Comparison of ENCODE assay signal across 42 mouse cellular contexts in genomic region chr7:6204200-6204599, GRCm38 (mm10). TPM values are rescaled to one million over a fixed set of nuclear protein-coding genes. Genes with fewer than 3 reads are reported as not detected.
"Had no signal": no experiment of that assay in that cellular context is flagged by ENCODE, and none has a peak within 500 bp of the region (broad histone marks: within the 10 kb centered on the region; RNA-seq: fewer than 3 reads in every experiment).

No protein-coding gene starts in this region.

- DNase-seq: gastrocnemius, postnatal 14 days; gastrocnemius, postnatal 36 days; heart, adult 18-20 months; heart, postnatal 14 days; heart, postnatal 36 days; kidney, adult 11 months; kidney, adult 2 months; kidney, adult 9 months; kidney, postnatal 14 days; kidney, postnatal 36 days; layer of hippocampus, adult 9-11 months; layer of hippocampus, postnatal 36 days; liver; liver, embryonic 13.5 days had no signal

- H3K9me3 ChIP-seq: heart, embryonic 15.5 days; hindbrain, embryonic 15.5 days; kidney, embryonic 15.5 days; limb, embryonic 13.5 days; liver, embryonic 13.5 days; liver, embryonic 15.5 days had no signal

- H3K36me3 ChIP-seq: heart, embryonic 13.5 days; heart, embryonic 15.5 days; hindbrain, embryonic 13.5 days; hindbrain, embryonic 15.5 days; kidney, embryonic 15.5 days; limb, embryonic 13.5 days; liver, embryonic 13.5 days; liver, embryonic 15.5 days had no signal

- ATAC-seq: hindbrain, postnatal 0 days; intestine, embryonic 16.5 days had no signal

- H3K9ac ChIP-seq: heart, embryonic 13.5 days; heart, embryonic 15.5 days; hindbrain, embryonic 13.5 days; hindbrain, embryonic 15.5 days; kidney, embryonic 15.5 days; limb, embryonic 13.5 days; liver, embryonic 13.5 days; liver, embryonic 15.5 days had no signal

- H3K27me3 ChIP-seq: heart, embryonic 13.5 days; heart, embryonic 15.5 days; hindbrain, embryonic 13.5 days; hindbrain, embryonic 15.5 days; kidney, embryonic 15.5 days; limb, embryonic 13.5 days; liver, embryonic 13.5 days; liver, embryonic 15.5 days had no signal

- H3K4me1 ChIP-seq: heart, embryonic 13.5 days; heart, embryonic 15.5 days; hindbrain, embryonic 13.5 days; hindbrain, embryonic 15.5 days; kidney, embryonic 15.5 days; limb, embryonic 13.5 days; liver, embryonic 13.5 days; liver, embryonic 15.5 days had no signal

- H3K4me3 ChIP-seq: heart, embryonic 13.5 days; heart, embryonic 15.5 days; hindbrain, embryonic 13.5 days; hindbrain, embryonic 15.5 days; kidney, embryonic 15.5 days; limb, embryonic 13.5 days; liver, embryonic 13.5 days; liver, embryonic 15.5 days had no signal

- H3K27ac ChIP-seq: heart, embryonic 13.5 days; heart, embryonic 15.5 days; hindbrain, embryonic 13.5 days; hindbrain, embryonic 15.5 days; hindbrain, postnatal 0 days; kidney, embryonic 15.5 days; kidney, postnatal 0 days; limb, embryonic 13.5 days; liver, embryonic 13.5 days; liver, embryonic 15.5 days had no signal

- H3K4me2 ChIP-seq: heart, embryonic 11.5 days; heart, embryonic 13.5 days; heart, embryonic 15.5 days; hindbrain, embryonic 13.5 days; hindbrain, embryonic 15.5 days; kidney, embryonic 15.5 days; limb, embryonic 13.5 days; liver, embryonic 11.5 days; liver, embryonic 13.5 days; liver, embryonic 15.5 days had no signal

RNA-seq across cellular contexts. Expression of gene Galp, which starts 7.3 kb away (rescaled TPM):
- total RNA-seq: gastrocnemius, adult 18-20 months; gastrocnemius, adult 8-10 months; gastrocnemius, postnatal 14 days; gastrocnemius, postnatal 36 days; heart, adult 18-20 months; heart, postnatal 14 days; heart, postnatal 36 days; hematopoietic stem cell, adult 5-6 weeks; hindbrain, postnatal 0 days; layer of hippocampus, adult 18-20 months; layer of hippocampus, adult 8-10 months; layer of hippocampus, postnatal 14 days; layer of hippocampus, postnatal 36 days; left cerebral cortex, adult 18-20 months; left cerebral cortex, adult 8-10 months; left cerebral cortex, postnatal 14 days; left cerebral cortex, postnatal 36 days had no signal
- polyA plus RNA-seq: gonadal fat pad, adult 2 months; heart, embryonic 11.5 days; heart, embryonic 13.5 days; heart, embryonic 15.5 days; heart, postnatal 0 days; hindbrain, embryonic 11.5 days; hindbrain, embryonic 13.5 days; hindbrain, embryonic 15.5 days; hindbrain, postnatal 0 days; intestine, embryonic 14.5 days; intestine, embryonic 16.5 days; kidney, adult 2 months; kidney, embryonic 15.5 days; kidney, postnatal 0 days; limb, embryonic 11.5 days; limb, embryonic 13.5 days; liver, embryonic 11.5 days; liver, embryonic 13.5 days; liver, embryonic 15.5 days had no signal

RNA-seq across cellular contexts. Expression of gene Zscan5b, which starts 17.9 kb away (rescaled TPM):
- total RNA-seq: gastrocnemius, adult 18-20 months; gastrocnemius, adult 8-10 months; gastrocnemius, postnatal 14 days; gastrocnemius, postnatal 36 days; heart, adult 18-20 months; heart, postnatal 14 days; heart, postnatal 36 days; hematopoietic stem cell, adult 5-6 weeks; hindbrain, postnatal 0 days; layer of hippocampus, adult 18-20 months; layer of hippocampus, adult 8-10 months; layer of hippocampus, postnatal 14 days; layer of hippocampus, postnatal 36 days; left cerebral cortex, adult 18-20 months; left cerebral cortex, adult 8-10 months; left cerebral cortex, postnatal 14 days; left cerebral cortex, postnatal 36 days had no signal
- polyA plus RNA-seq: gonadal fat pad, adult 2 months; heart, embryonic 11.5 days; heart, embryonic 13.5 days; heart, embryonic 15.5 days; heart, postnatal 0 days; hindbrain, embryonic 11.5 days; hindbrain, embryonic 13.5 days; hindbrain, embryonic 15.5 days; hindbrain, postnatal 0 days; intestine, embryonic 14.5 days; intestine, embryonic 16.5 days; kidney, adult 2 months; kidney, embryonic 15.5 days; kidney, postnatal 0 days; large intestine, adult 2 months; limb, embryonic 11.5 days; limb, embryonic 13.5 days; liver, embryonic 11.5 days; liver, embryonic 13.5 days; liver, embryonic 15.5 days had no signal

RNA-seq across cellular contexts. Expression of gene Epp13, which starts 48.3 kb away (rescaled TPM):
- total RNA-seq: gastrocnemius, adult 18-20 months; gastrocnemius, adult 8-10 months; gastrocnemius, postnatal 14 days; gastrocnemius, postnatal 36 days; heart, adult 18-20 months; heart, postnatal 14 days; heart, postnatal 36 days; hematopoietic stem cell, adult 5-6 weeks; hindbrain, postnatal 0 days; layer of hippocampus, adult 18-20 months; layer of hippocampus, adult 8-10 months; layer of hippocampus, postnatal 14 days; layer of hippocampus, postnatal 36 days; left cerebral cortex, adult 18-20 months; left cerebral cortex, adult 8-10 months; left cerebral cortex, postnatal 14 days; left cerebral cortex, postnatal 36 days had no signal
- polyA plus RNA-seq: heart, embryonic 11.5 days; heart, embryonic 13.5 days; heart, embryonic 15.5 days; heart, postnatal 0 days; hindbrain, embryonic 11.5 days; intestine, embryonic 14.5 days; intestine, embryonic 16.5 days; kidney, adult 2 months; kidney, embryonic 15.5 days; kidney, postnatal 0 days; limb, embryonic 11.5 days; limb, embryonic 13.5 days; liver, embryonic 11.5 days; liver, embryonic 13.5 days; liver, embryonic 15.5 days had no signal
